Mouse (Mus musculus) liver, adult (tissue): Measurements from ENCODE around the gene Cacna2d3.

Experiments used
- GATA4 ChIP-seq: IDR thresholded peaks from 2 replicates; pipeline ENCODE4 v1.6.1; 2014; ENCODE audit warnings: mild to moderate bottlenecking, low read length; ENCODE audit not compliant: insufficient replicate concordance

The Cacna2d3 gene

DNA sequence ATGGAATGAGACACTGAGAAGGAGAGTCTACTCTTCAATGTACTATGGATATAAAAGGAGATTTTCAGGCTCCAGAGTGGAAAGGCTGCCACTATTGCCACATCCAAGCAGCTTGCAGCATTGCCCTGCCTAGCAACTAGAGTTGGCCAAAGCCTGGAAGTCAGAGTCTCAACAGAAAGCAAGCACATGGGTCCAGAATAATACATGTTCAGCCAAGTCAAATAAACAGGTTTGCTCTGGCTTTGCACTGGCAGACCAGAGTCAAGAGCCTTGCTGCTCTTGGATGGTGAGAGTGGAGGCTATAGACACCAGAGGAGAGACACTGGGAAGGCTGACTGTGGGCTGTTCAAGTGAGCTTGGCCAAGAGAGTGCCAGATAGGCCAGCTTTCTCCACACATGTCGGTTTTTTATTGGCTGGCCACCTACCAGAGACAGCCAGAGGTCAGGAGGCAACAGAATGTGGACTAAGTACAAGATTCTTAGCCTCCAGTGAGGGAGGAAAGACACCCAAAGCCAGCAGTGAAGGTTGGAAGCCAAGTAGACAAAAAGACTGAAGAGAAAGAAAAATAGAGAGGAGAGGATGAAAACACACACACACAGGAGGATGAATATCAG lies 49.1 kb downstream of the Cacna2d3 start:
- TF ChIP-seq GATA4: no peak

DNA sequence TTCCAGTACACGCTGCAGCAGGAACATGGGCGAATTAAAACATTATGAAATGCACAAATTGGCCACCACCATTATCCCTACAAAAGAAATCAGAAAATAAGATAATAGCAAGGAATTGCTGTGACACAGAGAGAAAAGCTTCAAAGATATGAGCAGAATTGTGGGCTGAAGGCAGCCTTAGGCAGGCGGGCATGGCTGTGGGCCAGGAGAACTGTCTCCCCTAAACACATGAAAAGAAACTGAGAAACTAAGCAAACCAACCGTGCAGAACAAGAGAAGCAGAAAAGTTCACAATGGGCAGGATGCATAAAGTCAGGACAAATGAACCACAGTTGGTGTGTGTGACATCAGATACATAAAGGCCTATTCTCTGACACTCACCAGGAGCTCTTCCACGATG lies 51.8 kb downstream of the Cacna2d3 start:
- no peak for TF ChIP-seq GATA4

DNA sequence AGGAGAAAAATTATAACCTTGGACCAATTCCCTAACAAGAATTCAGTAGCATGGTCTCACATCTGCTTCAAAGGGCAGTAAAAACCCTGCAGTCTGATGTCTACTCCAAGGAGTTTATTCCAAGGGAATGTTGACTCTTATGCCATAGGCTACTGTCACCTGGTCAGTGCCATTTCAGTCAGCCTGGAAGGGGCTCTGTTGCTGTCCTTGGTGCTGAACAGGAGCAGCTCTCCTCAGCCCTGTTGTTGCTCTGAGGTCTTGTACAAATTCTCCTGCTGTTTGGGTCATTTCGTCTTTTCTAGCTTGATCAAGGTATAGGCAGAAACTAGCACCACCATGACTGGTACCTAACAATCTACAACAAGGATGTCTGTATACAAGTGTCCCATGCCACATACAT lies 64.7 kb downstream of the Cacna2d3 start:
- TF ChIP-seq GATA4: no peak

DNA sequence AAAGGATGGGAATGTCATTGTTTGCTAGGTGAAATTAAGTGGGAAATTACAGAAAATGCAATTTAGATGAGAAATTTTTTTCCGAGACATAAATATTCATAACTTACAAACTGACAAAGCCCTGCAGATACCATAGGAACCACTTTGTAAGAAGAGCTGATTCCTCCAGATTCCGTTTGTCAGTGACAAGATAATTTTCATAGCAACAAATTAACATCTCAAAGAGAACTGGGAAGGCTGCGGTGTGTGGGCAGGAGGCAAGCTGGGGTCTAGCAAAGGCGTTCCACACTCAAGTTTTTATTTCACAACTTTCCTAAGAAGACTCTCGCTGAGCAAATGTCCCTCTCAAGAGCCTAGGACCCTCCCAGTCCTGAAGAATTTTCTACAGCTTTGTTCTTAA lies 71.1 kb downstream of the Cacna2d3 start:
- no peak for TF ChIP-seq GATA4

DNA sequence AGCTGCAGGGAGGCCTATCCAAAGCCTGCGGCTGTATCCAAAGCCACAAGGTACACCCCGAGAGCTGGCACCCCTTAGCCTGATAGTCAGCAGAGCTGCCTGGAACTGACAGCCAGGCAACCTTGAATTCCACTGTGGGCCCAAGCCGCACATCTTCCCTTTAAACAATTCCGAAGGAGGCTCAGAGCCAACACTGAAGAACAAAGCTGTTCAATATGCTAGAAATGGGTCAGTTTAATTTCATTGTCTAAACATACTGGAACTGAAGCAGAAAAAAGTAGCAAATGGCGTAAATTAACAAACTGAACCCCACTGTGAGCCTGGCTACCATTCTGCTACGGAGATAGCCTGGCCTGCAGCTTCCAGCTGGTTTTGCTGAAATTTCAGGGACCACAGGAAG lies 72.9 kb downstream of the Cacna2d3 start:
- no peak for TF ChIP-seq GATA4

DNA sequence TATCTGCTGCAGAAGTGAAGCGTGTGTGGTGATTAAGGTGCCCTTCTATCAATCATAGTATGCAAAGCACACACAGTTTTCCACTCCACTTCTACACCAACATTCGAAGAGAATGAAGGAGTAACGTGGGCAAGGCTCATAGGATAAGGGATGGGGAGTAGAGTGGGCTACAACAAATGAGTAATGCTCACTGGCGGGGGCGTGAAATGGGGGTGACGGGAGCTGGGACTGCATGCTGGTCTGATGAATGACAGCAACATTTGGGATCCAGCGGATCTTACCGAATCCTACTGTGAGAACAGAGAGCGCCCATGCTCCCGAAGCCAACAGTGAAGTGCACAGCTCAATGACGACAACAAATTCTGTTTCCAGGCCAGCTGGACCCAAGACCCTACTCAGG lies 76.2 kb downstream of the Cacna2d3 start:
- TF ChIP-seq GATA4: no peak

DNA sequence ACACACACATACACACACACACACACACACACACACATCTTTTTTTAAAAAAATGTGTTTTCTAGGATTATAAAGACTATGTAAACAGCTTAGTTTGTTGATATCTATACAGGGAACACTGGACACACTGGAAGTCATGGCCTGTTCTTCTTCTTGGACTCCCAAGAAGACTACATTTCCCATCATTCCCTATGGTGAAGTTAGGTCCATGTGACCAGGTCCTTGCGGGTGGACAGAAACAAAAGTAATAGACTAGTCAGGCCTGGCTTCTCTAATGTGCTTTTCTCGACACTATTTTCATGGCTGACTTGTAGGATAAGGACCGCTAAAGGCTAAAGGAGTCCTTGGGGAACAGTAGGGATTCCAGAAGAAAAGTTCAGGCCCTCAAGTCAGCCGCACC lies 78.4 kb downstream of the Cacna2d3 start:
- no peak for TF ChIP-seq GATA4

DNA sequence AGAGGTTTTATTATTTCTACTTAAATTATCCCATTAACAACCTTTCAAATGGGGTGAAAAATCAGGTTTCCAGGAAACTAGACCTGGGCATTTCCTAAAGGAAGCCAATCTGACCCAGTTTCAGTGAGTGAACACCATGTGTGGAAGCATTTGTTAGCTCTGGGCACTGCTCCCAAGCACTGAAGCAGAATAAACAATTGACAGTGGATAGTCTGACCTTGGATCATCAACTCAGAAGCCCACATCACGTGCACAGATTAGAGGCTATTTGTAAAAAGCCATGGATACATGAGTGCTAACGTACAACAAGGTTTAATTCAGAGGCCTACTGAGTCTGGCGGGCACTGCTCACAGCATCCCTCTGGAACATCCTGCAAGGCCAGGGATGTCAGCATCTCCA lies 82.4 kb downstream of the Cacna2d3 start:
- no peak for TF ChIP-seq GATA4

DNA sequence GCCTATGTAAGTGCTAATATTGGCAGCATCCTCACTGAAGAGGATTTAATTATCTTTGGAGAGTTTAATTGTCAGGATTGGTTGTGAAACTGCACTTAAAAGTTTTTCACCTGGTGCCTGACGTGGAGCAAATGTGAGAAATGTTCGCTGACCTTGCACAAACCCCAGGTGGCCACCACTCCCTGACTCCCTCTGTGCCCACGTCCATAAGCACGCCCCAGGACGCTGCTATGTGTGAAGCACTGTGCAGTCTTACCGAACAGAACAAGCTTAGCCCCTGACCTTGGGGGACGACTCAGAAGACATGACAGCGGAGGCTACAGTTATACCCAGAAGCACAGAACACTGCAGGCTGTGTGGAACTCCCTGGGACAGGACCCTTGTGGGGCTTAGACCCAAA lies 93.5 kb downstream of the Cacna2d3 start:
- no peak for TF ChIP-seq GATA4

DNA sequence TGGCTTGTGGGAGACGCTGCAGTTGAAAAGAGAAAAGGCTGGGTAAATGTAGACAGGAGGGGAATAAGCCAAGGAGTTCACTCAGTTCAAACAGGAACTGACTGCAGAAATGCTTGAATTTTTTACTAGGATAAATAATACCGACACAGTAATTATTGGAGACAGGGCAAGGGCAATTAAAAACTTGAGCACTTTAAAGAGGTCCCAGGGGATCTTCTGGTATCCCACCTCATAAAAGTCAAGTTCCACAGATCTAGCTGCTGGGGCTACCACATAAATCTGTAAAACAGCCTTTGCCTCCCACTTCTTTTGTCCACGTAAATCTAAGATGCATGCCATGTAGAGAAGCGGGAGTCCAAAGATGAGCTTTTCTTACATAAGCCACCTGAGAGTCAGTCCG lies 109.2 kb downstream of the Cacna2d3 start:
- no peak for TF ChIP-seq GATA4

DNA sequence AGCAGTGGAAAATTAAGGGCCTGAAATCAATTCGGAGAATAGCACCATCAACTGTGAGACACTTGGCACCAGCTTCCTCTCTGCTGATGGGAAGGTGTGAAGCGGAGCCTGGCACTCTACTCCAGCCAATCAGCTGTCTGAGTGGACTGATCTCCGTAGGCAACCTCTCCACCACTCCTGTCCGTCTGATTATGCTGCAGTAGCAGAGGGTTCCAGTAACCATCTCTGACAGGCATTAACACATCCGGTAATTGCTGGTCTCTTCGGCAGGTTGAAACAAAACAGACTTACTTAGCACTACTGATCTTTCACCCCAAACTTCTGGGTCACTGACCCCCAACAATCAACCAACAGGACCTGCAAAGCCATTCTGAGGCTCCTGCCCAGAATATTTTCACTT lies 112.9 kb downstream of the Cacna2d3 start:
- no peak for TF ChIP-seq GATA4

DNA sequence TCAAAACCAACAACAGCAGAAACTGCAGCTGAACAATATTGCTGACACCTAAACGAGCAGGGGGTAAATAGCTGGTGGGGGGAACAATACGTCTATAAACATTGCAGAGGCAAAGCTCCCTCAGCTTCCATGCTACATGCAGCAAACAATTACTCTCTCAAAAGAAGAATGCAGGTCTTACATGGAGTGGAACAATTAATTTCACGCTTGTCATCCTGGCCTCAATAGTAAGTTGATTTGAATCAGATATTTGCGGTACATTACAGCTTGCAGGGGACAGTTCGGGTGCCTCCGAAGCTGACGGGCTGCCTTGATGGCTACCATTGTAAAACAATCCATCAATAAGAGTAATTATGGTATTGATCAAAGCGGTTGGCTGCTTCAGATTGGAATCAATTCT lies 122.2 kb downstream of the Cacna2d3 start:
- TF ChIP-seq GATA4: no peak

DNA sequence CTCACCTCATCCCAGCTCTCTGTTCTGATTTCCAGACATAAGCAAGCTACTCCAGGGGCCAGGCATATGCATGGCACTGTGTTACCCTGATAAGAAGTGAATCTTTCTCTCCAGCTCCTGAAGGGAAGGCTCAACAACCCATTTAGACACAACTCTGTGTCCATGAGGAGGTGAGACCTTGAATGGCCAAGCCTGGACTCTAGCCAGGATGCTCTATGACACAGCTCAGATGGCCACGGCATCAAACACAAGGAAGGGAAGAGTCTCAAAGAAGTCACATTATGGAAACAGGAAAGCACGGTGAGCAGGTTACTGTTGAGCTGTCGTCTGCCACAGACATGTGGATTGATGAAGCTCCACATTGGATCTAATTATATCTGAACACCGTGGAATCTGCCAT lies 128.8 kb downstream of the Cacna2d3 start:
- TF ChIP-seq GATA4: no peak

DNA sequence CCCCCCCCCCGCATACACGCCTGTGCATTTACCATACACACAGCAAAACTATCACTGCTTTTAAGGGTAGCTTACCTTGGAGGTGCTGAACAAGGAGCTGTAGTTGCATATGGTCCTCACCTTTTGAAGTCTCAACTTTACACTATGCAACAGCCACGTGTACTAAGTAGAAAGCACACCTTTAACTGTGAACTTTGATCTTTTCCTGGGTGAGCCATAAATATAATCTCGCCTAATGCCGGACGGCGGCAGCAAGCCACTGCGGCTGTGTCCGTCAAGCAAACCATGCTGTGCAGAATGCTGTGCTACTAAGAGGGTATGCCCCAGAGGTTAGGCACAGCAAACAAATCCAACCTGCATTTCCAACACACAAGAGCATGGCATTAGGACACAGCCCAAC lies 132.0 kb downstream of the Cacna2d3 start:
- TF ChIP-seq GATA4: no peak

DNA sequence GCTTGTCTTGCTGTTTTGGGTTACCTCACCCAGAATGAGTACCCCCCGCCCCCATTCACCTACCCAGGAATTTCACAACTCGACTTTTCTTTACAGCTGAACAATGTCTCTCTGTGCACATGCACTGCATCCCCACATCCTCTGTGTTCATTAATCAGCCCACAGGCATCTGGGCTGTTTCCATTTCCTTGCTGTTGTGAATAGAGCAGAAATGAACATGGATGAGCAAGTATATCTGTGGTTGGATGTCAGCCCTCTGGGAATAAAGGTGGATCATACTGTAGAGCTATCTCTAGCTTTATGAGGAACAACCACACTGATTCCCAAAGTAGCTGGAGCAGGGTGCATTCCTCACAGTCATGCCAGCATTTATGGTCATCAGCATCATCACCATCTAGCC lies 139.7 kb downstream of the Cacna2d3 start:
- no peak for TF ChIP-seq GATA4

DNA sequence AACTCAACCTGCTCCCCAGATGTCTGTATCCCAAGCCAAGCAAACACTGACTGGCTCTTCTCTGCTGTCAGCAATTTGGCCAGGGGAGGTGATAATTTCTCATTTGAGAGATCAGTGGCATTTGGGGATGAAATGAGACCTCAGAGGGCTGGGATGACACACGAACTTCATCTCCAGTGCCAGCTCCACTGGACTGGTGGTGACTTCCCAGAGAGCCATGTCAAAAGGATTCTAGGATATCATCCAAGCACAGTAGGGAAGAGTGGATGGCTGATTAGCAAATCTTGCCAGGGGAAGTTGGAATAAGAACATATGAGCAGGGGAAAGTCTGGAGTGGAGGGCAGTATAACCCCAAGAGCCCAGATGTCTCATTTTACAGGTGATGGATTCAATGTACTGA lies 143.9 kb downstream of the Cacna2d3 start:
- no peak for TF ChIP-seq GATA4

DNA sequence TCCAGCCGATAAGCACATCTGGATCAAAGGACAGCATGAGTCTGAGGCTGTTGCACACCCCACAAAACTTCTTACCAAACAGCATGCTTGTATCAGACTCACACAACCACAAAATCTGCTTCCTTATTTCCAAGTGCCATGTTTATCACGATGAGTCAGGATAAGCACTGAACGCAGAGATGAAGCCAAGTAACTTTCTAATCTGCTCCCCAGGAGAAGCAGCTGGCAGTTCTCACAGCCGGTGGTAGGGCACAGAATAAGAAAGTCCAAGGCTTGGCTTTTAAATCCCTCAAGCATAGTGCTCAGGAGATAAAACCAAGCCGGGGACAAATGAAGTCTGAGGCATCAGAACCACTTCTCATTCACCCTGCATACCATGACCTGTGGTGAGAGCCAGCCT lies 146.1 kb downstream of the Cacna2d3 start:
- no peak for TF ChIP-seq GATA4

DNA sequence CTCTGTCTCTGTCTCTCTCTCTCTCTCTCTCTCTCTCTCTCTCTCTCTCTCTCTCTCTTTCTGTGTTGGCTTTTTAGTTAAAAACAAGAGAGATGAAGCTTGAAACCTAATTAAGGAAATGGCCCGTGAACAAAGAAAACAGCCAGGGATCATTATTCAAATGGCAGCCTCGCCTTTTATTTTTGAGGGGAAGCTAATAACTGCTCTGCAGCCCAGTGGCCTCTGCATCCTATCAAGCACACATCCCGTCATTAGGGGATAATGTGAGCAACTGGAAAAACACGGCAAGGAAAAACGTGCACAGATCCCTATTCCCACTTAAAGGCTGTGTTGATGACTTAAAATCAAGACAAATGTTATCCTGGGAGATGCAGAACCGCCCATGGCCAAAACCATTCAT lies 159.0 kb downstream of the Cacna2d3 start:
- no peak for TF ChIP-seq GATA4

DNA sequence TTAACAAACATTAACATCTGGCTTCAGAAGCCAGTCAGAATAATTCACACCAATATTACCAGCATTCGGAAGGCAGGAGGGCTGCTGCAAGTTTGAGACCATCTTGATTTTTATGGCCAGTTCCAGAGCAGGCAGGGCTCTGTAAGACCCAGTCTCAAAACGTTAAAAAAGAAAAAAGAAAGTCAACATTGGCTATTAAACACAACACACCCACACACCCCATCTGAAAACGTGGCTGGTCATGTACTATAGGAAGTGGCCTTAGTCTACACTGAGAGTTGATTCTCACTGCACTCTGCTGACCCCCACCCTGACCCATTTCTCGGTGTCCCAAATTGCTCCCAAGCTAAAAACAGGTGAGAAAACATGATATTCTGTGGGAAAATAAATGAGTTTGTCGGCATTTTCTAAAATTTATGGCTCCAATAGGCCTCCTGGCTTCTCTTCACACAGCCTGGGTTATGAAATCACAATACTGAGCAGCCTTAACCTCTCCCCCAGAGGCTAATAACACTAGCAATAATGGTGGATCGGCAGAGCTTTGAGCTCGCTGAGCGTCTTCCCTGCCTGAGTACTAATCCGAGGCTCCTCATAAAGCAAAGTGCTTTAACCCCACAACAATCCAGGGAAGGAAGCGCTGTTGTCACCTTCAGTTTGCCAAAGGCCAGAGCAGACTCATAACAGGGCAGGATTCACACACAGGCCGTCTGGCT lies 160.4 kb downstream of the Cacna2d3 start:
- TF ChIP-seq GATA4: no peak
